Mouse (Mus musculus): ENCODE results near the gene Prkar1b. TPM values are rescaled to one million over a fixed set of nuclear protein-coding genes. Genes with fewer than 3 reads are reported as not detected.

The Prkar1b gene
- total RNA-seq (2023): 0.52 TPM

DNA sequence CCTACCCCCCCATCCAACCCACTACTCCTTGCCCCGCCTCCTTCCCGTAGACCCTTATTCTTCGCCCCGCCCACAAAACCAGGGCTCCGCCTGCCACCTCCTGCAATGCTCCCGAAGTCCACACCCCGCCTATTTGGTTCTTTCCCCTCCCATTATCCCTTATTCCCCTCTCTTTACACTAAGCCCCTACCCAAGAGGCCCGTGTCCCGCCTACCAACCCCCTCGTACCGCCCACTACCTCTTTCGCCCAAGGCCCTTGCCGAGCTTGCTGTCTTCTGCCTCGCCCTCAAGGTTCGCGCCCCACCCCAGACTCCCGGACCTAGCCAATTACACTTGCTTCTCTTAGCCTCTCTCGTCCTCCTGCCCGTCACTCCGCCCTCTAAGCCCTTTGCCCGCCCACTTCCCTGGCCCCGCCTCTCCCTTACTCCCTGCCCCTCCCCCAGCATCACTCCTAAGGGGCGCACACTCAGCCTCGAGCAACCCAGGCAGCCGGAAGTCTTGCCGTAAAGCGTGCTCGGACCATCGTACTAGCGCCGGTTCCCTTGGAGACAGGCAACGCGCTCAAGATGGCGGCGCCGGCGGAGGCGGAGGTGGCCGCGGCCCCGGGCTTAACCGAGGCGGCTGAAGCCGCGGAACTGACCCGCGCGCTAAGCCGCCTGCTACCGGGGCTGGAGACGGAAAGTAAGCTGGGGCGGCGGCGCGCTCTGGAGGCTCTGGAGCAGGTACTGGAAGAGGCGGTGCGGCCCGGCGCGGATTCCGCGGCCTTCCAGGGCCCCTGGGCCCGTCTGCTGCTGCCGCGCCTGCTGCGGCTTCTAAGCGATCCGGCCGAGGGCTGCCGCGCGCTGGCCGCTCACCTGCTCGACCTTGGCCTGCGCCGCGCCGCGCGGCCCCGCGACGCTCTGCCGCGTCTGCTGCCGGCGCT is at the start of gene Prkar1b, which contains the start of gene Dnaaf5:
Gene Prkar1b, minus strand, starts transcription at position 321 of the 922 bp plus-strand sequence.
Gene Dnaaf5, plus strand, starts transcription at position 543 of the 922 bp plus-strand sequence.

GRCm38 (mm10) chr5:138997171-138997788 is 152.5 kb downstream of the Prkar1b start, which contains the start of gene Pdgfa:
Pdgfa (minus strand) TSS chr5:138997370.

Other genes starting within 250 kb of the Prkar1b start
- gene Pdgfa, start 152.6 kb downstream of the Prkar1b start, total RNA-seq (2023): not detected
- gene Dnaaf5, start 222 bp upstream of the Prkar1b start, total RNA-seq (2023): 25.4 TPM
- gene Sun1, start 50.6 kb upstream of the Prkar1b start, total RNA-seq (2023): 75.1 TPM
- 36.8 TPM for gene Get4, start 102.3 kb upstream of the Prkar1b start, total RNA-seq (2023)
- gene Adap1, start 175.6 kb upstream of the Prkar1b start, total RNA-seq (2023): 2.6 TPM
- gene Cox19, start 201.4 kb upstream of the Prkar1b start, total RNA-seq (2023): 17.8 TPM
- gene Cyp2w1, start 202.6 kb upstream of the Prkar1b start, total RNA-seq (2023): not detected
- 28.8 TPM for gene Gpr146, start 227.7 kb upstream of the Prkar1b start, total RNA-seq (2023)

Data from CD8-positive naive resting alpha-beta T cell, adult 57 days (primary cell).